17 mouse cellular contexts compared by ENCODE assay signal in genomic region chr7:73811439-73811838, GRCm38 (mm10).
"Had no signal": no experiment of that assay in that cellular context is flagged by ENCODE, and none has a peak within 500 bp of the region (broad histone marks: within the 10 kb centered on the region; RNA-seq: fewer than 3 reads in every experiment).

No protein-coding gene starts in this region.

- H3K27me3 ChIP-seq: liver, embryonic 15.5 days; midbrain, embryonic 12.5 days; neural tube, embryonic 15.5 days had no signal

- ATAC-seq: liver, postnatal 0 days; midbrain, embryonic 16.5 days had no signal

- H3K9me3 ChIP-seq: liver, embryonic 15.5 days; megakaryocyte, embryonic 14.5 days; midbrain, embryonic 10.5 days; midbrain, embryonic 12.5 days; neural tube, embryonic 13.5 days; neural tube, embryonic 15.5 days had no signal

- H3K9ac ChIP-seq: liver, embryonic 15.5 days; liver, postnatal 0 days; lung, embryonic 14.5 days; midbrain, embryonic 12.5 days; neural tube, embryonic 13.5 days; neural tube, embryonic 15.5 days had no signal

- H3K4me3 ChIP-seq: liver, embryonic 15.5 days; megakaryocyte, embryonic 14.5 days; midbrain, embryonic 10.5 days; midbrain, embryonic 12.5 days; myocyte; neural tube, embryonic 13.5 days; neural tube, embryonic 15.5 days had no signal

- H3K4me1 ChIP-seq: megakaryocyte, embryonic 14.5 days; midbrain, embryonic 10.5 days; midbrain, embryonic 12.5 days; neural tube, embryonic 13.5 days had no signal

- H3K4me2 ChIP-seq: liver, embryonic 15.5 days; lung, embryonic 14.5 days; midbrain, embryonic 12.5 days; neural tube, embryonic 13.5 days; neural tube, embryonic 15.5 days had no signal

- DNase-seq: liver, postnatal 0 days; lung, embryonic 14.5 days; lung, postnatal 10 days; lung, postnatal 4 days; midbrain, embryonic 14.5 days; right cerebral cortex, postnatal 14 days; thymus, adult 18-20 months; thymus, postnatal 14 days; thymus, postnatal 36 days had no signal

- H3K36me3 ChIP-seq: liver, embryonic 15.5 days; midbrain, embryonic 10.5 days; midbrain, embryonic 12.5 days; neural tube, embryonic 13.5 days; neural tube, embryonic 15.5 days had no signal

- H3K27ac ChIP-seq: liver, embryonic 15.5 days; midbrain, embryonic 10.5 days; midbrain, embryonic 12.5 days; neural tube, embryonic 13.5 days; neural tube, embryonic 15.5 days had no signal
